Mouse (Mus musculus): ENCODE results near the gene Chpf.
A peak's percentile ranks its signal among the peaks of the same experiment; 100 is the strongest.

The Chpf gene

GRCm38 (mm10) chr1:75478916-75479634, at the start of gene Chpf, which contains the start of gene Tmem198:
TSS of gene Chpf (minus strand) at chr1:75479307.
TSS of gene Tmem198 (plus strand) at chr1:75479532.
- DNase-seq (ENCODE audit: low read depth in 1 of 2, low spot score in 2 of 2), result peak; percentile 66 to 84

GRCm38 (mm10) chr1:75524679-75525078, 45.6 kb upstream of the Chpf start:
- peak in 1 of 2 experiments; percentile 22 for DNase-seq (ENCODE audit: low read depth in 1 of 2, low spot score in 2 of 2)

- peak; percentile 88 to 91 for DNase-seq (ENCODE audit: low read depth in 1 of 2, low spot score in 2 of 2)
Measured at GRCm38 (mm10) chr1:75521321-75522031, 42.4 kb upstream of the Chpf start, which contains the start of gene Stk11ip. TSS of gene Stk11ip (plus strand) at chr1:75521529.

GRCm38 (mm10) chr1:75519576-75519975, 40.5 kb upstream of the Chpf start:
- no peak for DNase-seq (ENCODE audit: low read depth in 1 of 2, low spot score in 2 of 2)

GRCm38 (mm10) chr1:75518427-75518826, 39.3 kb upstream of the Chpf start:
- no peak for DNase-seq (ENCODE audit: low read depth in 1 of 2, low spot score in 2 of 2)

- no peak for DNase-seq (ENCODE audit: low read depth in 1 of 2, low spot score in 2 of 2)
Measured at GRCm38 (mm10) chr1:75517984-75518383, 38.9 kb upstream of the Chpf start.

- DNase-seq (ENCODE audit: low read depth in 1 of 2, low spot score in 2 of 2), result no peak
Measured at GRCm38 (mm10) chr1:75516703-75517380, 37.7 kb upstream of the Chpf start.

- DNase-seq (ENCODE audit: low read depth in 1 of 2, low spot score in 2 of 2), result no peak
Measured at GRCm38 (mm10) chr1:75512550-75512949, 33.4 kb upstream of the Chpf start.

GRCm38 (mm10) chr1:75511437-75512210, 32.5 kb upstream of the Chpf start:
- no peak for DNase-seq (ENCODE audit: low read depth in 1 of 2, low spot score in 2 of 2)

GRCm38 (mm10) chr1:75510154-75510553, 31.0 kb upstream of the Chpf start:
- DNase-seq (ENCODE audit: low read depth in 1 of 2, low spot score in 2 of 2), result no peak

- DNase-seq (ENCODE audit: low read depth in 1 of 2, low spot score in 2 of 2), result no peak
Measured at GRCm38 (mm10) chr1:75509586-75509985, 30.5 kb upstream of the Chpf start.

GRCm38 (mm10) chr1:75507006-75507405, 27.9 kb upstream of the Chpf start, which contains the start of gene Inha:
TSS of gene Inha (plus strand) at chr1:75507077.
- DNase-seq (ENCODE audit: low read depth in 1 of 2, low spot score in 2 of 2), result no peak

- no peak for DNase-seq (ENCODE audit: low read depth in 1 of 2, low spot score in 2 of 2)
Measured at GRCm38 (mm10) chr1:75505956-75506831, 27.1 kb upstream of the Chpf start, which contains the start of gene Obsl1. TSS of gene Obsl1 (minus strand) at chr1:75506452.

- DNase-seq (ENCODE audit: low read depth in 1 of 2, low spot score in 2 of 2), result no peak
Measured at GRCm38 (mm10) chr1:75505159-75505955, 26.2 kb upstream of the Chpf start.

- no peak for DNase-seq (ENCODE audit: low read depth in 1 of 2, low spot score in 2 of 2)
Measured at GRCm38 (mm10) chr1:75504256-75505045, 25.3 kb upstream of the Chpf start.

- DNase-seq (ENCODE audit: low read depth in 1 of 2, low spot score in 2 of 2), result no peak
Measured at GRCm38 (mm10) chr1:75503651-75503980, 24.5 kb upstream of the Chpf start.

GRCm38 (mm10) chr1:75502945-75503650, 24.0 kb upstream of the Chpf start:
- no peak for DNase-seq (ENCODE audit: low read depth in 1 of 2, low spot score in 2 of 2)

GRCm38 (mm10) chr1:75501905-75502304, 22.8 kb upstream of the Chpf start:
- DNase-seq (ENCODE audit: low read depth in 1 of 2, low spot score in 2 of 2), result no peak

Data from monocyte, adult 2 months (primary cell).